Mouse (Mus musculus): ENCODE results near the gene Nop53.

DNA sequence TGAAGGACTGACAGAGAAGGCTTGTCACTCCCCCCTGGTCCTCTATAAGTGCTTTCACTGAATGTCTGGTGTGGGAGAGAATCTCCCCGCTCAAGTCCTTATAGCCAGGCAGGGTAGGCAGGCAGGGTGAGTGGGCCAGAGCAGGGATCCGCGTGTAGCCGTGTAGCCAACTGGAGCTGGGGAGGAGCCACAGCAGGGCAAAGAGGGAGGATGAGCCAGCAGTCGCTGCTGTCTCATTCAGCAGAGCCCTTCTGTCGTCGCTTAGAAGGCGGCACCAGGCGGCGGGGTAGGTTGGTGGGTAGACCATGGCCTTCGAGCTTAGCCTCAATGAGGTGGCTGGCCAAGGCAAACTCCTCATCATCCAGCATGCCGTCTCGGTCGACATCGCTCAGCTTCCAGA lies 4.1 kb upstream of the Nop53 start:
- TF ChIP-seq CTCF (IDR thresholded peaks at IDR 0.05; ENCODE audit: insufficient read depth, low read length) (no peak), POLR2A (IDR thresholded peaks at IDR 0.05; ENCODE audit: borderline replicate concordance, extremely low read depth, low read depth, low read length) (no peak)

All from lung, adult 2 months (tissue).